Mouse (Mus musculus): ENCODE measurements at regions not wholly inside any gene's neighbourhood (a gene's known extent, or its start where the extent isn't known, plus 50 kb on each side); places are given as distances from the start of the nearest gene placed in this dataset.

- TF ChIP-seq POLR2A (IDR thresholded peaks at IDR 0.05; ENCODE audit: low read depth, low read length), result no peak
- no peak for TF ChIP-seq CTCF (IDR thresholded peaks at IDR 0.05; ENCODE audit: borderline replicate concordance, insufficient read depth, low read length)
Observed at GRCm38 (mm10) chr5:74775596-74775995, 72.9 kb upstream of the Lnx1 start.

All from embryonic fibroblast, embryonic 13.5 days (primary cell).